Mouse (Mus musculus) stomach, postnatal 0 days (tissue): ENCODE measurements around the gene Ccr2.

Experiments used
- CTCF ChIP-seq: IDR thresholded peaks from 2 replicates; pipeline ENCODE4 v1.5.1; 2016; ENCODE audit warnings: antibody characterized with exemption, low read depth, mild to moderate bottlenecking, moderate library complexity
- EP300 ChIP-seq: optimal IDR thresholded peaks from 2 replicates; pipeline ENCODE3; 2016; ENCODE audit warnings: antibody characterized with exemption

DNA sequence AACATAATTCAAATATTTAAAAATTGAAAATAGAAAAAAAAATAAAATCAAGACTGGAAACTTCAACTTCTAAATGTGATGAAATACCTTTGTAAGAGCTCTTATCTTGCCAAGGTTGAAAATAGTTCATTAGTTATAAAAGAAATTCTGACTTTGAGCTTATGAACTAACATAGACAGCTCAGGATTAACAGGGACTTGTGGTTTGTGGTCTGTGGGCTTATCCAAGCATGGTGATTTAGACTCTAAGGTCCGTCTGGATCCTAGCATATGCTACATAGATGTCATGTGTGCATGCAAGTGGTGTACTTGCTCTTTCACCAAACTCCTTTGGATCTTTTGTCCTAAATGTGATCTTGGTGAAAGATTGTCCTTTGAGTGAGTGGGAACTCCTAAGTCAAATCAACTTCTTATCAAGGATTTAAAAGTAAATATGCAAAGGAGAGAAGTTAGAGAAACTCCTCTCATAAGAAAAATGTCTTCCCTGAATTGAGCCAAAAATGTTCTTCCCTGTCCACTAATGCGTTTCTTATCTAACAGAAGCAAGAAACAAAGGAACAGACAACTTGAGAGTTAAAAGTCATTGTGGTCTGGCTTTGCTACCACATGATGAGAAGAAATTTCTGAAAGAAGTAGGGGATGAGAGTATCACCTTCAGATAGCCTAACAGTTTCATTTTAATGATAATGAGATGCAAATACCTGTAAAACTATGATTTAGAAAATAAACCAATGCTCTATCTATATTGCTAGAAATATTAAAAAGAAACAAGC is 6.8 kb downstream of the Ccr2 start:
- TF ChIP-seq EP300, result no peak
- no peak for TF ChIP-seq CTCF
